Mouse (Mus musculus) layer of hippocampus, adult 18-20 months (tissue): ENCODE measurements around the gene Phf20. TPM values are rescaled to one million over a fixed set of nuclear protein-coding genes. Genes with fewer than 3 reads are reported as not detected.
A peak's percentile ranks its signal among the peaks of the same experiment; 100 is the strongest.
"Not testable (repeated sequence)": the region's sequence is repeated elsewhere in the genome, so short reads cannot be mapped to it uniquely, and the experiment has no call there.

ENCODE experiments used
- DNase-seq, 2 experiments: peaks; one replicate each; pipeline ENCODE4 v3.0.0; 2022; ENCODE audit warnings: low spot score in 2 of 2
- total RNA-seq, 2 experiments: library from RNA; stranded (reverse); gene quantifications; 2 replicates each; pipeline ENCODE4 v1.2.3; 2021

The Phf20 gene
- total RNA-seq, 2 experiments from 2014 or later, result 104 to 108 TPM

DNA sequence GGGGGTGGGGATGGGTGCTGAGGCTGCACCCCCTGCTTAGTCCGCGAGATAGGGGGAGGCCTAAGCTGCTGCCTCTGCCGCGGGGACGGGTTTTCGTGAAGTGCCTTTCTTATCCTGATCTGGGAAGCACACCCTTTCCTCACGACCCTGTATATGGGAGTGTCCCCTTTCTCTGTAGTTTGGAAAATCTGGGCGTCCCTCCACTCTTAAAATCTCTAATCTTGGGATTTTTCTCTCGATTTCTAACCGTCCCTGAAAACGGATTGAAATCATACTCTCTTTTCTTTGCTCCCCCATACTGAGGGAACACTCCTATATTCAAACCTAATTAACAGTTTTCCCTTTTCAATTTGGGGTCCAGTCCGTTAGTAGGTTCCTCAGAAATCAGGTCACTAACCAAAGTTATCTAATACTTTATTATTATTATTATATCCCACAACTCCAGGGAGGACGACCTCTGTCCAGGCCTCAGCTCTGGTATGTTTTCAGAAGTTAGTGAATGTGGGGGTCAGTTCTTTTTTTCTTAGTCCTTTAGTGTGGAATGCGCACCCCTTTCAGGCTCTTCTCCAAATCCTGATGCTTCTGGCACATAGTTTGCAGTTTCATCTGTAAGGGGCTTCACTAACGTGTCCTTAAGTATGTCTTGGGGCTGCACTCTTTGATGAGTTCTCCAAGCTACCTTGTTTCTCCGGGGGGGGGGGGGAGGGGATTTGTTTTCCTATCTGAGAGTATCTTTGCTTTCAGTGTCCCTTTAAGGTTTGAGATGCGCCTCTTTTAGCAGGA is 1.1 kb downstream of the Phf20 start:
- no peak for DNase-seq

DNA sequence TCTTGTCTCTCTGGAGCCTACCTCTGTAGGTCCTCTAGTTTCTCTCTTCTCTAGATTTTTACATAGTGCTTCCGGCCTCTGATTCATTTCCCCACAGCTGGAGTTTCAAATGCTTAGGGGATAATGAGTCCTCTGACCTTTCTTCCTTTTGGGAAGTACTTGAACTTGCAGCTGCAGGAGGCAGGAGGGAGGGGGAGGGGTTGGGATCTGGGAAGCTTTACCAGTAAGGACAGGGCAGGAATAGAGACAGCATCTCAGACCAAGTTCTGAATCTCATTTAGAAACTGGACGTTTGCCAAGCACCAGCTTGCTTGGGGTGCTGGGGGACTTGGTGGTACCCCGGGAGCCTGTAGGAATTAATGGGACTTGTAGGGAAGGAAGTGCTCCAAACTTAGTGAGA is 3.7 kb downstream of the Phf20 start:
- DNase-seq, result no peak

DNA sequence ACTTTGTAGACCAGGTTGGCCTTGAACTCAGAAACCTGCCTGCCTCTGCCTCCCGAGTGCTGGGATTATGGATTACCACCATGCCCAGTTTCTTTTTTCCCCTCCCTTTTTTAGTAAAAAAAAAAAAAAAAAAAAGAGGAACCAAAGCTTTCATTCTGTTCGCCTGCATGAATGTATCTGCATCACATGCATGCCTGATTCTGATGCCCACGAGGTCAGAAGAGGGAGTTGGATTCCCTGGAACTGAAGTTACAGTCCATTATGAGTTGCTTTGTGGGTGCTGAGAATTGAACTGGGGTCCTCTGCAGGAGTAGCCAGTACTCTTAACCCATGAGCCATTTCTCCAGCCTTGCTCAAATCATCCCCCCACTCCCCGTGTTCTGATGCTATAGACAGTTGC is 5.2 kb downstream of the Phf20 start:
- DNase-seq, result no peak

DNA sequence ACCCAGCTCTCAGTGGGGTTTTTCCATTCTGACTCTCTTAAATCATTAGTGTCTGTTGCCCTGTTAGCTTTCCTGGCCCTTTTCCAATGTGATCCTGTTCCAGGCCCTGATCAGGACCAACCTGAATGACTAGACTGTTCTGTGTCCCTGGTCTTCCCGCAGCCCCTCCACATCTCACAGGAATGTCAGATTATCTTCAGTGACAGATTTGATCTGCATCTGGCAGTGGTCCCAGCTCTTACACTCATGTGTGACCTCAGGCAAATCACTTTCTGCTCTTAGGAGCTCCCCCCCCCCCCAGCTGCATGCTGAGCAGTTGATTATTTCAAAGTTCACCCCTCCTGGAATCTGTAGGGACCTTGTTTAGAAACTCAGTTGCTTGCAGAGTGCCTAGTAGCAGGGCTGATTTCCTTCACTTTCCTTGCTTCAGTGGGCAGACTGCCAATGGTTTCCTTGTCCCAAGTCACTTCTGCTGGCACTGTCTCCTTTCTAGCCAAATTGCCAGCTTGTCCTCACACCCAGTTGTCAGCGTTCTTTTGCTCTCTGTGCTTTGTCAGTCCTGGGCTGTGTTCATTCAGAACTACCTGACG is 6.7 kb downstream of the Phf20 start:
- DNase-seq, result peak in 1 of 2 experiments; percentile 68

GRCm38 (mm10) chr2:156203917-156204316 is 7.7 kb downstream of the Phf20 start:
- no peak for DNase-seq

DNA sequence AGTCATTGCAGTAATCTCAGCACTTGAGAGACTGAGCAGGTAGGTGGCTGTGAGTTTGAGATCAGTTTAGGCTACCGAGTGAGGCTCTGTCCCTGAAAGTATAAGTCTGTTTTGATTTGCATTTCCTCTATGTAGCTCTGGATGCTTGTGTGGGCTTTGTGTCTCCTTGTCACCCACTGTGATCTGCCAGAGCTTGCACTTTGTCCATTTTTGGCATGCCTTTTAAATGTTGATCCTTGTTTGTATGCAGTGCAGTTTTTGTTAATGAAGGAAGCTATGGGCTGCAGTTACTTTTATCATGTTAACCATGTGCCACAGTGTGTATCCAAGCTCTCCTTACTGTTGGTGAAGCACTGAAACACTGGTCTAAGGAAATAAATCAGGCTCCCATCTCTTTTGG is 21.5 kb downstream of the Phf20 start:
- DNase-seq, result no peak

DNA sequence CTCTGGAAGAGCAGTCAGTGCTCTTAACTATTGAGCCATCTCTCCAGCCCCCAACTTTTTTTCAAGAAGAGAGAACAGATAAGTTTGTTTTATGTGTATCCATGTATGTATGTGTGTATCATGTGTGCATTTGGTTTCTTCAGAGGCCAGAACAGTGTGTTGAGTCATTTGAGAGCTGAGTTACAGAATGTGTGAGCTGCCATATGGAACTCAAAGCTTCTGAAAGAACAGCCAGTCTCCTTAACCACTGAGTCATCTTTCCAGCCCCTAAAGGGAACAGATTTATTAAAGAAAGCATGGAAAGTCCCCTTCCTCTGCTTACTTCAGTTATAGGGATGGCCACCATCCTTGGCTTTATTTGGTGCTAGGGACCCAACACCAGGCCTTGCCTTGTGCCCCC is 25.8 kb downstream of the Phf20 start:
- peak in 1 of 2 experiments; percentile 50 for DNase-seq

GRCm38 (mm10) chr2:156224043-156224442 is 27.8 kb downstream of the Phf20 start:
- no peak for DNase-seq

GRCm38 (mm10) chr2:156227689-156228088 is 31.4 kb downstream of the Phf20 start:
- DNase-seq, result no peak

DNA sequence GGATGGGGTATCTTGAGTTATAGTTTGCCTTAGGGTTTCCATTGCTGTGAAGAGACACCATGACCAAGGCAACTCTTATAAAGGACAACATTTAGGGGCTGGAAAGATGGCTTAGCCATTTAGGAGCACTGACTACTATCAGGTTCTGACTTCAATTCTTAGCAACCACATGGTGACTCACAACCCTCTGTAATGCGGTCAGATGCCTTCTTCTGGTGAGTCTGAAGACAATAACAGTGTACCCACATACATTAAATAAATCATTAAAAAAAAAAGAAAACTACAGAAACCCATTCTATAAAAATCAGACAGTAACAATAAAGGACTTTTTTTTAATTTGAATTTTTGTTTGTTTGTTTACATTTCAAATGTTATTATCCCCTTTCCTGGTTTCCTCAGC is 32.9 kb downstream of the Phf20 start:
- DNase-seq, result no peak

GRCm38 (mm10) chr2:156231340-156231739 is 35.1 kb downstream of the Phf20 start:
- no peak for DNase-seq

DNA sequence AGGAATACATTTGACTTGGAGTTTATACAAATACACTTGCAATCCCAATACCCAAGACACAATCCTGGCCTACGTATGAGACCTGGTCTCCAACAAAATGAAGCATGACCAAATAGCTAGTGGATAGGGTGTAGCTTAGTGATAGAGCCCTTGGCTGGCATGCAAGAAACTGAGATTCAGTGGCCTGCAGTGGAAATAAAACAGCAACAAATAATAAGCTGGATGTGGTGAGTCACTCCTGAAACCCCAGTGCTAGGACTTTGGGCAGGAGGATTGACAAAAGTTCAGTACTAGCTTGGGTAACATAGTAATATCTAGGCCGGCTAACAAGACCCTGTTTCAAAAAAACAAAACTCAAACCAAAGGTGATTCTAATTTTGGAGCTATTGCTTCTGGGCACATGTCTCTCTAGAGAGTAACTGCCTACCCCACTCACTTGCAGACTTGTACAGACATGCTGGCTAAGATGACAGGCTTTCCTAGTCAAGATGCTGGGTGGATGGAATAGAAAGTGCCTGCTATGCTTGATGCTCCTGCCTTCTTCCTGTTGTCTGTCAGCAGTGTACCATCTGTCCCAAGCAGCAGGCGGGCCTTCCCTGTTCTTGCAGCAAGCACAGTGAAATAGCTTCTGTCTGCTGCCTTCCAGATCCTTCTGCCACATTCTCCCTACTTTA is 37.1 kb downstream of the Phf20 start:
- DNase-seq, result peak; percentile 86 to 91

DNA sequence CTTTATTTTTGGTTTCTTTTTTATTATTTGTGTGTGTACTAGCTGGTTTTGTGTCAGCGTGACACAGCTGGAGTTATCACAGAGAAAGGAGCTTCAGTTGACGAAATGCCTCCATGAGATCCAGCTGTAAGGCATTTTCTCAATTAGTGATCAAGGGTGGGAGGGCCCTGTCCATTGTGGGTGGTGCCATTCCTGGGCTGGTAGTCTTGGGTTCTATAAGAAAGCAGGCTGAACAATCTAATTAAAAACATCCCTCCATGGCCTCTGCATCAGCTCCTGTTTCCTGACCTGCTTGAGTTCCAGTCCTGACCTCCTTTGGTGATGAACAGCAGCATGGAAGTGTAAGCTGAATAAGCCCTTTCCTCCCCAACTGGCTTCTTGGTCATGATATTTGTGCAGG is 37.8 kb downstream of the Phf20 start:
- not testable (repeated sequence) for DNase-seq

DNA sequence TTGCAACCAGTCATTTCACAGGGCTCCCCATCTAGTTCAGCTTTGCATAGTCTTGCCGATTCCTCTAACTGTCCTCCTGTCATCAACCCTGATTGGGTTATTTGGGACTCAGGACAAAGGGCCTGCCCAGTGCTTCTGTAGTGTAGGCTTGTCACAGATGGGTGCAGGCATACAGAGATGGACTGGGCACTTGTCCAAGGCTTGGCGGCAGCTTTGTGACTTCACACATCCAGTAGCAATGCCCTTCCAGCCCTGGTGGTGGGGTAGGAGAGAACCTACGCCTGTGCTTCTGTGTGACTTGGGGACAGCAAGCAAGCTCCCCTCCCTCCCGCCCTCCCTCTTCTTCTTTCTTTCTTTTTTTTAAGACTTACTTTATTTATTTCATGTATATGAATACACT is 39.6 kb downstream of the Phf20 start:
- peak; percentile 39 to 72 for DNase-seq

GRCm38 (mm10) chr2:156241662-156242061 is 45.4 kb downstream of the Phf20 start:
- peak in 1 of 2 experiments; percentile 72 for DNase-seq

DNA sequence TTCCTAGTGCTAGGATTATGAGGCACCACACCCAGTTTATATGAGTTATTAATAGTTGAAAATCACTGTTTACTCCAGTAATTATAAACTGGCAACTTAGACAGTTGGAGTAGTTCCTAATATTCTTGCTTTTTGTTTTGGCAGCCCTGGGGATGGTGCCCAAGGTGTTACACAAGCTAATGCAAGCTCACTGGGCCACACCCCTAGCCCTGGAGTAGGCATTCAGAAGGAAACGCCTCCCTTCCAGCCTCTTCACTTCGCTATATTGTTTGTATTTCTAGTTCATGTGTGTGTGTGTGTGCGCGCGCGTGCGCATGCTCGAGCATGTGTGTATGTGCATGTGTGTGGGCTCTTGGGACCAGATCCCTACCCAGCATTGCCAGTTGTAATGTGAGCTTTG is 46.7 kb downstream of the Phf20 start:
- DNase-seq, result peak in 1 of 2 experiments; percentile 40

DNA sequence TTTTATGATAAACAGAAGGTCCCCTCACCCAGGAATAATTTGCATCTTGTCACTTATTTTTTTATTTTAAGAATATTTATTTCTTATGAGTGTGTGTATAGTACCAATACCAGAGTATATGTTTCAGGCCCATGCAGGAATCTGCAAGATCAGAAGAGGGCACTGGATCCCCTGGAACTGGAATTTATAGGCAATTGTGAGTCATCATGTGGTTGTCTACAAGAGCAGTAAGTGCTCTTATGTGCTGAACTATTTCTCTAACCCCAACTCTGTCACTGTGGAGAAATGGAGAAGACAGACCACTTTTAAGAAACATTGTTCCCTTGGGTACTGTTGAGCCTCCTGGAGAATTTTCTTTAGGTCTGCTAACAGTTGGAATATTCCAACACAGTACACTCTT is 51.3 kb downstream of the Phf20 start:
- no peak for DNase-seq

GRCm38 (mm10) chr2:156250761-156251160 is 54.5 kb downstream of the Phf20 start:
- DNase-seq, result no peak

DNA sequence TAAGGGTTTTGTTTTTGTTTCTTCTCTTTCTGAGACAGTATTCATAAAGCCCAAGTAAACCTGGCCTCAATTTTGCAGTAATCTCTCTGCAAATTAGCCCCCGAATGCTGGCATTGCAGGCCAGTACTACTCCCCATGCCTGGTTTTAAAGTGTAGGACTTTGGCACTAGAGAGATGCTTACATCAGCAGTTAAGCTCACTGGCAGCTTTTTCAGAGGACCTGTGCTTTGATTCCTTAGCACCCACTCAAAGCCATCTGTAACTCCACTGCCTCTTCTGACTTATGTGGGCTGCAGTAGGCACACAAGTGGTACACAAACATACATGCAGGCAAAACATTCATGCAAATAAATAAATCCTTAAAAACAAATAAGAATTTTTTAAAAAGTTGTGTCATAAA is 55.0 kb downstream of the Phf20 start:
- peak in 1 of 2 experiments; percentile 53 for DNase-seq

DNA sequence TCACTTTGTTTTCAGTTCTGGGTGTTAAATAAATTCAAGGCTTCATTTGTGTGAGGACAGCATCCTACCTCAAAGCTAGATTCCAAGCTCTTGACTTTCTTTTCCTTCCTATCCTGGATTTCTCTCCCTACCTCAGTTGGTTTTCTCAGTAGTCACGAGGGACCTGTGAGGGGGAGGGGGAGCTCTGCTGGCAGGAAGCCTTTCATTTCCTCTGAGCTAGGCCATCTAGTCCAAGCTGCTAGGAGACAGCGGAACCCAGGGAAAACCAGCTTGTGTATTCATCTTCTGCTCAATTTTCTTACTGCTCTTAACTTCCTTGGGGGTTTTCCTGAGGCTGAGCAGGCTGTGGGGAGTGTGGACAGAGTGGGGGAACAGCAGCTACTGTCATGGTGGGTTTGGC is 60.8 kb downstream of the Phf20 start:
- peak; percentile 18 to 61 for DNase-seq

- no peak for DNase-seq
Measured at GRCm38 (mm10) chr2:156257922-156258761, 61.9 kb downstream of the Phf20 start.
